Mouse (Mus musculus) olfactory bulb, adult 2 months (tissue): ENCODE data around the gene Pld1.

Experiments used
- CTCF ChIP-seq: fragments of 200-500 bp; IDR thresholded peaks from 2 replicates; pipeline ENCODE4 v1.5.1; 2012; ENCODE audit warnings: low read depth, mild to moderate bottlenecking, low read length, moderate library complexity; ENCODE audit not compliant: insufficient read depth
- POLR2A ChIP-seq: fragments of 200-500 bp; IDR thresholded peaks from 2 replicates; pipeline ENCODE4 v1.6.1; 2012; ENCODE audit warnings: mild to moderate bottlenecking, low read depth, low read length, moderate library complexity; ENCODE audit not compliant: insufficient read depth

- TF ChIP-seq POLR2A = no peak
- TF ChIP-seq CTCF = no peak
Measured at GRCm38 (mm10) chr3:27924037-27924436, 14.5 kb upstream of the Pld1 start.
